Mouse (Mus musculus): ENCODE data around the gene Ccdc157. TPM values are rescaled to one million over a fixed set of nuclear protein-coding genes. Genes with fewer than 3 reads are reported as not detected.

The Ccdc157 gene
- total and polyA plus RNA-seq, 2 experiments: 4.5 to 9.3 TPM

DNA sequence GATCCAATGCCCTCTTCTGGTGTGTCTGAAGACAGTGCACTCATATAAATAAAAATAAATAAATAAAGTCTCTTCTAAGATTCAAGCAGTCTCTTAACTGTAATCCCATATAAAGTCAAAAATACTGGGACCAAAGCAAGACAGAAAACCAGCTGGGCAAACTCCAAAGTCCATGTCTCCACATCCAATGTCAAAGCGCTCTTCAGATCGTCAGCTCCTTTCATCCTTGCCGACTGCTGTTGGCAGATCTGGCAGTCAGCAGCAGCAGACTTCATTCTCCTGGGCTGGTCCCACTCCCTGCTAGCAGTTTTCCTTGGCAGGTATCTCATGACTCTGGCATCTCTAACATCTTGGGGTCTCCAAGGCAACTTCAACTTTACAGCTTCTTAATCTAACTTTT is 1.4 kb downstream of the Ccdc157 start:
- Histone ChIP-seq H3K79me2 (ENCODE audit: control insufficient read depth, insufficient read depth, low read length) (peaks cover 11% of the 10 kb centered on the region), H3K27ac (replicated peaks; ENCODE audit: insufficient read depth, low read depth, low read length) (no peak overlapping the region), H3K9ac (ENCODE audit: low read depth, low read length) (no peak overlapping the region), H3K36me3 (ENCODE audit: control insufficient read depth, insufficient read depth, low read length) (peaks cover 16% of the 10 kb centered on the region), H3K4me1 (ENCODE audit: control insufficient read depth, insufficient read depth, low read length) (peaks cover 23% of the 10 kb centered on the region), H3K27me3 (ENCODE audit: control insufficient read depth, insufficient read depth, low read length) (no peaks in the 10 kb centered on the region), H3K4me3 (ENCODE audit: insufficient read depth, low read depth, low read length) (no peak overlapping the region)
- peak; percentile 87 for DNase-seq (ENCODE audit: extremely low read depth, low read depth, low spot score)
- TF ChIP-seq POLR2A (IDR thresholded peaks at IDR 0.05; ENCODE audit: extremely low read depth, insufficient read depth, low read length): no peak
- TF ChIP-seq CTCF (IDR thresholded peaks at IDR 0.05; ENCODE audit: low read depth, low read length): no peak
- WGBS: 22% methylated on average over 3 of the region's 3 CpGs

DNA sequence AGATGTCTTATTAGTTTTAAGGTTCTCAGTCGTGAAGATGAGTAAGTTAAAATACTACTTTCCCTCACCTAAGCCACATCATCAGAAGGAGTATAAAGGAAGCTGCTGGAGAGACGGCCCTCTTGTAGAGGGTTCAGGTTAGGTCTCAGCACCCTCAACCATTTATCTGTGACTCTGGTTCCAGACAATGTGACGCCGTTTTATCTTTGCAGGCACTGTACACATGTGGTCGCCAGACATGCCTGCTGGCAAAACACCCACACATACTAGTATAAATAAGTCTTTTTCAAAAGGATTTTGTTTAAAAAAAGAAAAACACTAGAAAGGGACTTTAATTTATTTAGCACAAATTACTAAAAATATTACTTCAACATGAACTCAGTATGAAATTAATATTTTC is 4.5 kb downstream of the Ccdc157 start:
- 81% methylated on average over 5 of the region's 5 CpGs for WGBS
- no peak for DNase-seq (ENCODE audit: extremely low read depth, low read depth, low spot score)
- H3K4me3 ChIP-seq (ENCODE audit: insufficient read depth, low read depth, low read length): no peak overlapping the region
- TF ChIP-seq CTCF (IDR thresholded peaks at IDR 0.05; ENCODE audit: low read depth, low read length) (no peak), POLR2A (IDR thresholded peaks at IDR 0.05; ENCODE audit: extremely low read depth, insufficient read depth, low read length) (no peak)
- H3K79me2 ChIP-seq (ENCODE audit: control insufficient read depth, insufficient read depth, low read length): no peaks in the 10 kb centered on the region; the same call in 1 of the 2 replicates
- no peaks in the 10 kb centered on the region for H3K27me3 ChIP-seq (ENCODE audit: control insufficient read depth, insufficient read depth, low read length)
- no peak overlapping the region for H3K27ac ChIP-seq (replicated peaks; ENCODE audit: insufficient read depth, low read depth, low read length)
- H3K36me3 ChIP-seq (ENCODE audit: control insufficient read depth, insufficient read depth, low read length): no peaks in the 10 kb centered on the region
- H3K9ac ChIP-seq (ENCODE audit: low read depth, low read length): no peak overlapping the region
- peaks cover 15% of the 10 kb centered on the region for H3K4me1 ChIP-seq (ENCODE audit: control insufficient read depth, insufficient read depth, low read length)

DNA sequence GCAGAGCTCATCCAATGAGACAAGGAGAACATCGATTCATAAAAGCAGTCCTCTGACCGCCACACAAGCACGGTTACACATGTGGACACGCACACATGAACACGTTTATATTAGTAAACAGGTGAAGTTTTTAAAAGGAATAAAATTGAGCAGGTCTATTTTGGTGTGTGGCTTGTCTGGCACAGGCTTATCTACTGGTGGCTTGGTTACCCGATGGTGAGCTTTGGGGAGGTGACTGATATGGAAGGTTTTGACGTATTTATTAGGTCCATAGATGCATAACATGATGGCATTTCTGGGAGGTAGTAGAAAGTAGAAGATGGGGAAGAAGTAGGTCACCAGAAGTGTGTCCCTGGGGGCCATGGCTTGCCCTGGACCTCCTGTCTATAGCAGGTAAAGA is 6.4 kb downstream of the Ccdc157 start:
- Histone ChIP-seq H3K27ac (replicated peaks; ENCODE audit: insufficient read depth, low read depth, low read length) (no peak overlapping the region), H3K27me3 (ENCODE audit: control insufficient read depth, insufficient read depth, low read length) (no peaks in the 10 kb centered on the region), H3K4me1 (ENCODE audit: control insufficient read depth, insufficient read depth, low read length) (peaks cover 11% of the 10 kb centered on the region), H3K4me3 (ENCODE audit: insufficient read depth, low read depth, low read length) (no peak overlapping the region), H3K36me3 (ENCODE audit: control insufficient read depth, insufficient read depth, low read length) (no peaks in the 10 kb centered on the region), H3K9ac (ENCODE audit: low read depth, low read length) (no peak overlapping the region), H3K79me2 (ENCODE audit: control insufficient read depth, insufficient read depth, low read length) (no peaks in the 10 kb centered on the region)
- 95% methylated on average over 7 of the region's 7 CpGs for WGBS
- TF ChIP-seq CTCF (IDR thresholded peaks at IDR 0.05; ENCODE audit: low read depth, low read length) (no peak), POLR2A (IDR thresholded peaks at IDR 0.05; ENCODE audit: extremely low read depth, insufficient read depth, low read length) (no peak)
- DNase-seq (ENCODE audit: extremely low read depth, low read depth, low spot score): no peak

DNA sequence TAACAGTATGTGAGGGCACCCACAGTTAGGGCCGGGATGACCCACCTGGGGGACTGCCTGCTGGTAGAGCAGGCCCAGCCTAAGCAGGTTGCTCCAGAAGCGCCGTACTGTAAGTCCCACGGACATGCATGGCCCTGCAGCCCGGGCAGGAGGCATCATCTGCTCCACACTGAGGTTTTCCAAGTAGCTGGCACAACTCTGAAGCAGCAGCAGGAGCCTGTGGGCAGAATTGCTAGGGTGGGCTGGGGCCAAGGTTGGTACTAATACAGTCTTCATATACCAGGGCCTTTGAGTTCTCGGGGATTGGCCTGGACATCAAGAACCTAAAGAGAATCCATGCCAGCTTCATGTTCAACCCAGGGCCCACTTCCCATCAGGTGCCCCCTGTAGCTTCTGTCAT is 10.2 kb downstream of the Ccdc157 start:
- TF ChIP-seq POLR2A (IDR thresholded peaks at IDR 0.05; ENCODE audit: extremely low read depth, insufficient read depth, low read length) (no peak), CTCF (IDR thresholded peaks at IDR 0.05; ENCODE audit: low read depth, low read length) (no peak)
- 93% methylated on average over 6 of the region's 6 CpGs for WGBS
- no peaks in the 10 kb centered on the region for H3K36me3 ChIP-seq (ENCODE audit: control insufficient read depth, insufficient read depth, low read length)
- H3K79me2 ChIP-seq (ENCODE audit: control insufficient read depth, insufficient read depth, low read length): no peaks in the 10 kb centered on the region
- H3K27me3 ChIP-seq (ENCODE audit: control insufficient read depth, insufficient read depth, low read length): no peaks in the 10 kb centered on the region
- no peak overlapping the region for H3K27ac ChIP-seq (replicated peaks; ENCODE audit: insufficient read depth, low read depth, low read length)
- DNase-seq (ENCODE audit: extremely low read depth, low read depth, low spot score): no peak
- no peaks in the 10 kb centered on the region for H3K4me1 ChIP-seq (ENCODE audit: control insufficient read depth, insufficient read depth, low read length)
- no peak overlapping the region for H3K4me3 ChIP-seq (ENCODE audit: insufficient read depth, low read depth, low read length)
- no peak overlapping the region for H3K9ac ChIP-seq (ENCODE audit: low read depth, low read length)

DNA sequence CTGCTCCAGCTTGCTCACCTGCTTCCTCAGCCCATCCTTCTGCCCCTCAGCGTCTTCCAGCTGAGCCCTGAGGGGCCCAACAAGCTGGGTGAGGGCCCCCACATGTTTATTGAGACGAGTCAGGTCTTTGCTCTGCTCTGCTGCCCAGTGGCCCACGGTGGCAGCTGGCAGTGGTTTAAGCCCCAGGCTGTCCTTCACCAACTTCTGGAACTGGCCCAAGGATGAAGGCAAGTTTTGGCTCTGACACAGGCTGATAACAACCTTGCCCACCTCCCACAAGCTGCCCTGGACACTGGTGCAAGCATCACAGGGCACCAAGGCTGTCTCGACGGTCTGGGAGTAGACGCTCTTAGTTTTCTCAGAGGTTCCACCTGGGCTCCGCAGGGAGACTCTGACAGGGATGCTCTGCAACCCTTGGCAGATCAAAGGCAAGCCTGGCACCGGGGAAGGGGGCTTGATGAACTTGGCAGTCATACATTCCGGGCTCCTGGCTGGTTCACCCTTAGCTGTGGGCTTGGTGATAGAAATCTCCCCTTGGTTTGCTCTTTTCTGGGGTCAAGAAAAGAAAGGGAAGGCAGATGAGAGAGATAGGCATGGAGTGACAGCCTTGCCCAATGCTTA is 11.4 kb downstream of the Ccdc157 start:
- WGBS: 92% methylated on average over 9 of the region's 9 CpGs
- Histone ChIP-seq H3K9ac (ENCODE audit: low read depth, low read length) (no peak overlapping the region), H3K4me1 (ENCODE audit: control insufficient read depth, insufficient read depth, low read length) (no peaks in the 10 kb centered on the region), H3K4me3 (ENCODE audit: insufficient read depth, low read depth, low read length) (no peak overlapping the region), H3K36me3 (ENCODE audit: control insufficient read depth, insufficient read depth, low read length) (no peaks in the 10 kb centered on the region; the same call in 1 of the 2 replicates), H3K27ac (replicated peaks; ENCODE audit: insufficient read depth, low read depth, low read length) (no peak overlapping the region), H3K27me3 (ENCODE audit: control insufficient read depth, insufficient read depth, low read length) (no peaks in the 10 kb centered on the region), H3K79me2 (ENCODE audit: control insufficient read depth, insufficient read depth, low read length) (no peaks in the 10 kb centered on the region)
- TF ChIP-seq POLR2A (IDR thresholded peaks at IDR 0.05; ENCODE audit: extremely low read depth, insufficient read depth, low read length) (no peak), CTCF (IDR thresholded peaks at IDR 0.05; ENCODE audit: low read depth, low read length) (no peak)
- DNase-seq (ENCODE audit: extremely low read depth, low read depth, low spot score): no peak

DNA sequence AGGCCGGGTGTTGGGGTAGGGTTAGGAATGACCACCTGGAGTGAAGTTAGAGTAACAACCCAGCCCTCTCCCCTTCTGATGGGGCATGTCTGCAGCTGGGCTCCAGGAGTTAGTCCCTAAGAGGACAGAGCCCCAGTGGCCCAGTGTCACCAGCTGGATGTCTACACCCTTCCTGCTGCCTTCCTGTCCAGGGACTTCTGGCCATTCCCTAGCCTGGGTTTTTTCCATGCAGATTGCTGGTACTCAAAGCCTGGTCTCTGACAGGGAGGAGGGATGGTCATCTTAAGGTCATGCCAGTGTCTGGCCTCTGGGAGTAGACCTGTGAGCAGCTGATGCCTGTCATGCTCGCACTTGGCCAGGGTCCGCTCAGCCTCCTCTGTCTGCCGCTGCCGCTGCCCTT is 12.0 kb downstream of the Ccdc157 start:
- TF ChIP-seq CTCF (IDR thresholded peaks at IDR 0.05; ENCODE audit: low read depth, low read length): no peak
- TF ChIP-seq POLR2A (IDR thresholded peaks at IDR 0.05; ENCODE audit: extremely low read depth, insufficient read depth, low read length): no peak

More for the DNA sequence above, 12.0 kb downstream of the Ccdc157 start:
- Histone ChIP-seq H3K4me1 (ENCODE audit: control insufficient read depth, insufficient read depth, low read length) (no peaks in the 10 kb centered on the region), H3K4me3 (ENCODE audit: insufficient read depth, low read depth, low read length) (no peak overlapping the region), H3K27ac (replicated peaks; ENCODE audit: insufficient read depth, low read depth, low read length) (no peak overlapping the region), H3K9ac (ENCODE audit: low read depth, low read length) (no peak overlapping the region), H3K27me3 (ENCODE audit: control insufficient read depth, insufficient read depth, low read length) (no peaks in the 10 kb centered on the region), H3K36me3 (ENCODE audit: control insufficient read depth, insufficient read depth, low read length) (no peaks in the 10 kb centered on the region; the same call in 1 of the 2 replicates), H3K79me2 (ENCODE audit: control insufficient read depth, insufficient read depth, low read length) (no peaks in the 10 kb centered on the region)
- no peak for DNase-seq (ENCODE audit: extremely low read depth, low read depth, low spot score)
- WGBS: 88% methylated on average over 5 of the region's 5 CpGs

Measured in liver, adult 2 months (tissue).